In genomic region chr7:27532480-27533050, GRCm38 (mm10) we compare ENCODE assay signal across 24 mouse cellular contexts. TPM values are rescaled to one million over a fixed set of nuclear protein-coding genes. Genes with fewer than 3 reads are reported as not detected.
DNase-seq lines count a peak whose midpoint lies in the region; ATAC-seq and TF ChIP-seq lines count a peak whose summit lies in the region.
"Had no signal": no experiment of that assay in that cellular context is flagged by ENCODE, and none has a peak within 500 bp of the region (broad histone marks: within the 10 kb centered on the region; RNA-seq: fewer than 3 reads in every experiment).

No protein-coding gene starts in this region.

- no peak overlapping the region for H3K4me3 ChIP-seq in heart, embryonic 16.5 days (ENCODE audit: low read length)
- H3K4me3 ChIP-seq in heart, embryonic 12.5 days = no peak overlapping the region
- no peak overlapping the region for H3K4me3 ChIP-seq in liver, embryonic 13.5 days (replicated peaks)
- H3K4me3 ChIP-seq in cortical plate, adult 2 months (ENCODE audit: insufficient read depth, low read length) = no peak overlapping the region
- H3K4me3 ChIP-seq: embryonic facial prominence, embryonic 12.5 days; embryonic facial prominence, embryonic 15.5 days; heart, embryonic 15.5 days; hindbrain, embryonic 12.5 days; intestine, embryonic 15.5 days had no signal

- 0 out of 2 replicates have a peak, but pooled peaks have one; percentile 30 for ATAC-seq in heart, embryonic 16.5 days (replicated peaks; ENCODE audit: extremely low read depth, insufficient read depth, low FRiP score)
- ATAC-seq in heart, embryonic 12.5 days (ENCODE audit: insufficient number of reproducible peaks, low FRiP score) = no peak
- ATAC-seq in liver, embryonic 13.5 days (ENCODE audit: low read depth) = no peak
- ATAC-seq: activated CD4-positive, CD25-positive, alpha-beta regulatory T cell, adult 4 months; CD4-positive, CD25-positive, alpha-beta regulatory T cell, adult 4 months; forebrain, embryonic 14.5 days; forebrain, postnatal 0 days; intestine, embryonic 15.5 days had no signal

- H3K36me3 ChIP-seq in heart, embryonic 16.5 days (ENCODE audit: control insufficient read depth, insufficient read depth) = peaks cover 10% of the 10 kb centered on the region; the same call in 1 of the 2 replicates
- peaks cover 76% of the 10 kb centered on the region for H3K36me3 ChIP-seq in heart, embryonic 12.5 days
- H3K36me3 ChIP-seq in liver, embryonic 13.5 days = peaks cover 57% of the 10 kb centered on the region

- no peaks in the 10 kb centered on the region for H3K27me3 ChIP-seq in heart, embryonic 16.5 days (ENCODE audit: control insufficient read depth, insufficient read depth, low read length)
- no peaks in the 10 kb centered on the region for H3K27me3 ChIP-seq in heart, embryonic 12.5 days (replicated peaks)
- H3K27me3 ChIP-seq in liver, embryonic 13.5 days = no peaks in the 10 kb centered on the region
- H3K27me3 ChIP-seq: embryonic facial prominence, embryonic 12.5 days; embryonic facial prominence, embryonic 15.5 days; heart, embryonic 15.5 days; hindbrain, embryonic 12.5 days; intestine, embryonic 15.5 days had no signal

- TF ChIP-seq CTCF in cortical plate, adult 2 months (IDR thresholded peaks at IDR 0.05; ENCODE audit: extremely low read depth, insufficient read depth, low read length) = no peak

- no peak overlapping the region for H3K27ac ChIP-seq in heart, embryonic 16.5 days (ENCODE audit: low read length)
- no peak overlapping the region for H3K27ac ChIP-seq in heart, embryonic 12.5 days (ENCODE audit: poor library complexity, severe bottlenecking)
- H3K27ac ChIP-seq in liver, embryonic 13.5 days = peak overlapping the region; percentile 59
- peak overlapping the region; percentile 45 for H3K27ac ChIP-seq in cortical plate, adult 2 months (ENCODE audit: insufficient read depth, low read length)
- H3K27ac ChIP-seq: embryonic facial prominence, embryonic 12.5 days; embryonic facial prominence, embryonic 15.5 days; heart, embryonic 15.5 days; hindbrain, embryonic 12.5 days; intestine, embryonic 15.5 days had no signal

- no peak overlapping the region for H3K9ac ChIP-seq in heart, embryonic 16.5 days (ENCODE audit: low read length)
- H3K9ac ChIP-seq in heart, embryonic 12.5 days = no peak overlapping the region
- H3K9ac ChIP-seq in liver, embryonic 13.5 days = 0 out of 2 replicates have a peak overlapping the region, but pooled peaks have one; percentile 1
- H3K9ac ChIP-seq: embryonic facial prominence, embryonic 12.5 days; embryonic facial prominence, embryonic 15.5 days; forebrain, postnatal 0 days; heart, embryonic 15.5 days; hindbrain, embryonic 12.5 days; intestine, embryonic 15.5 days had no signal

- DNase-seq in liver, embryonic 13.5 days = no peak
- DNase-seq in liver = no peak
- no peak for DNase-seq in yolk sac, embryonic 10.5 days (ENCODE audit: low spot score)
- DNase-seq: adrenal gland, postnatal 10 days; adrenal gland, postnatal 36 days; cerebellum, adult 18-20 months; cerebellum, adult 9-10 months; cerebellum, postnatal 14 days; forebrain, postnatal 0 days; gastrocnemius, postnatal 10 days; gastrocnemius, postnatal 36 days; heart, postnatal 14 days had no signal

- no peaks in the 10 kb centered on the region for H3K9me3 ChIP-seq in heart, embryonic 16.5 days (replicated peaks; ENCODE audit: control insufficient read depth, low read length)
- H3K9me3 ChIP-seq in heart, embryonic 12.5 days (replicated peaks) = no peaks in the 10 kb centered on the region
- H3K9me3 ChIP-seq in liver, embryonic 13.5 days (replicated peaks) = no peaks in the 10 kb centered on the region
- H3K9me3 ChIP-seq: embryonic facial prominence, embryonic 12.5 days; embryonic facial prominence, embryonic 15.5 days; heart, embryonic 15.5 days; hindbrain, embryonic 12.5 days; intestine, embryonic 15.5 days had no signal

- H3K4me2 ChIP-seq in heart, embryonic 16.5 days (ENCODE audit: low read depth, low read length) = no peak overlapping the region
- no peak overlapping the region for H3K4me2 ChIP-seq in heart, embryonic 12.5 days
- H3K4me2 ChIP-seq in liver, embryonic 13.5 days = no peak overlapping the region
- H3K4me2 ChIP-seq: embryonic facial prominence, embryonic 12.5 days; embryonic facial prominence, embryonic 15.5 days; heart, embryonic 11.5 days; heart, embryonic 15.5 days; hindbrain, embryonic 12.5 days; intestine, embryonic 15.5 days had no signal

- 78% methylated on average over 9 of the region's 9 CpGs for WGBS in heart, embryonic 16.5 days
- WGBS in heart, embryonic 12.5 days = 77% methylated on average over 9 of the region's 9 CpGs
- WGBS in liver, embryonic 13.5 days (ENCODE audit: insufficient replicate concordance) = 86% methylated on average over 9 of the region's 9 CpGs

- no peaks in the 10 kb centered on the region for H3K4me1 ChIP-seq in heart, embryonic 16.5 days (ENCODE audit: control insufficient read depth, insufficient read depth, low read length)
- H3K4me1 ChIP-seq in heart, embryonic 12.5 days (replicated peaks) = no peaks in the 10 kb centered on the region
- peaks cover 48% of the 10 kb centered on the region for H3K4me1 ChIP-seq in liver, embryonic 13.5 days (replicated peaks)
- H3K4me1 ChIP-seq in cortical plate, adult 2 months (ENCODE audit: control insufficient read depth, insufficient read depth, low read length) = peaks cover 4% of the 10 kb centered on the region; the same call in 1 of the 2 replicates
- H3K4me1 ChIP-seq: embryonic facial prominence, embryonic 12.5 days; embryonic facial prominence, embryonic 15.5 days; heart, embryonic 15.5 days; hindbrain, embryonic 12.5 days; intestine, embryonic 15.5 days had no signal

- no peak for TF ChIP-seq POLR2A in cortical plate, adult 2 months (IDR thresholded peaks at IDR 0.05; ENCODE audit: extremely low read depth, insufficient read depth, low read length)

RNA-seq across cellular contexts. Expression of gene Hipk4, which starts 9.5 kb away (rescaled TPM):
- 0.25 and 0.38 TPM in 2 replicates for polyA plus RNA-seq in heart, embryonic 16.5 days (2015; fragmentation: Nextera tagmentation; extraction: Ambion mirVana)
- polyA plus RNA-seq in heart, embryonic 12.5 days (2016; fragmentation: Nextera tagmentation; extraction: Ambion mirVana) = 0.31 and 0.39 TPM in 2 replicates
- 0.08 and 0.12 TPM in 2 replicates for polyA plus RNA-seq in liver, embryonic 13.5 days (2015; fragmentation: Nextera tagmentation; extraction: Ambion mirVana)
- polyA plus RNA-seq in cortical plate, adult 2 months (2012; rRNA removed) = 0.21 and 0.25 TPM in 2 replicates
- polyA plus RNA-seq: activated CD4-positive, CD25-positive, alpha-beta regulatory T cell, adult 4 months had no signal

RNA-seq across cellular contexts. Expression of gene Pld3, which starts 20.5 kb away (rescaled TPM):
- 58.6 and 63.4 TPM in 2 replicates for polyA plus RNA-seq in heart, embryonic 16.5 days (2015; fragmentation: Nextera tagmentation; extraction: Ambion mirVana)
- polyA plus RNA-seq in heart, embryonic 12.5 days (2016; fragmentation: Nextera tagmentation; extraction: Ambion mirVana) = 59.5 and 63.4 TPM in 2 replicates
- polyA plus RNA-seq in liver, embryonic 13.5 days (2015; fragmentation: Nextera tagmentation; extraction: Ambion mirVana) = 53.8 and 58.5 TPM in 2 replicates
- polyA plus RNA-seq in cortical plate, adult 2 months (2012; rRNA removed) = 1,185 and 1,204 TPM in 2 replicates

RNA-seq across cellular contexts. Expression of gene 2310022A10Rik, which starts 20.5 kb away (rescaled TPM):
- polyA plus RNA-seq in heart, embryonic 16.5 days (2015; fragmentation: Nextera tagmentation; extraction: Ambion mirVana) = 40.7 and 41.5 TPM in 2 replicates
- polyA plus RNA-seq in heart, embryonic 12.5 days (2016; fragmentation: Nextera tagmentation; extraction: Ambion mirVana) = 36.4 and 37.4 TPM in 2 replicates
- 19.7 and 22.8 TPM in 2 replicates for polyA plus RNA-seq in liver, embryonic 13.5 days (2015; fragmentation: Nextera tagmentation; extraction: Ambion mirVana)
- polyA plus RNA-seq in cortical plate, adult 2 months (2012; rRNA removed) = 32.7 and 33.8 TPM in 2 replicates

RNA-seq across cellular contexts. Expression of gene Prx, which starts 33.4 kb away (rescaled TPM):
- polyA plus RNA-seq in heart, embryonic 16.5 days (2015; fragmentation: Nextera tagmentation; extraction: Ambion mirVana) = 1.7 and 2.7 TPM in 2 replicates
- polyA plus RNA-seq in heart, embryonic 12.5 days (2016; fragmentation: Nextera tagmentation; extraction: Ambion mirVana) = 3.3 and 3.5 TPM in 2 replicates
- polyA plus RNA-seq in liver, embryonic 13.5 days (2015; fragmentation: Nextera tagmentation; extraction: Ambion mirVana) = 0.78 and 0.88 TPM in 2 replicates
- polyA plus RNA-seq in cortical plate, adult 2 months (2012; rRNA removed) = 0.29 and 0.47 TPM in 2 replicates

RNA-seq across cellular contexts. Expression of gene Sertad1, which starts 45.9 kb away (rescaled TPM):
- polyA plus RNA-seq in heart, embryonic 16.5 days (2015; fragmentation: Nextera tagmentation; extraction: Ambion mirVana) = 36.4 and 44.0 TPM in 2 replicates
- polyA plus RNA-seq in heart, embryonic 12.5 days (2016; fragmentation: Nextera tagmentation; extraction: Ambion mirVana) = 35.3 and 35.9 TPM in 2 replicates
- 20.7 and 21.7 TPM in 2 replicates for polyA plus RNA-seq in liver, embryonic 13.5 days (2015; fragmentation: Nextera tagmentation; extraction: Ambion mirVana)
- 15.7 and 19.3 TPM in 2 replicates for polyA plus RNA-seq in cortical plate, adult 2 months (2012; rRNA removed)

Comparison
In these comparisons a context has a peak if more than half of its experiments do, and no peak if none do; other contexts are left out.
1. H3K27ac ChIP-seq: peak in liver, embryonic 13.5 days (single experiment) and cortical plate, adult 2 months (single experiment); none in heart, embryonic 16.5 days (single experiment) and heart, embryonic 12.5 days (single experiment).
2. RNA of gene Pld3, which starts 20.5 kb away (polyA plus RNA-seq): 1,185 to 1,204 TPM in cortical plate, adult 2 months; 59.5 to 63.4 TPM in heart, embryonic 12.5 days, 58.6 to 63.4 TPM in heart, embryonic 16.5 days and 53.8 to 58.5 TPM in liver, embryonic 13.5 days; every median in the first group is over 10 times any median in the second.